Mouse (Mus musculus) stomach, postnatal 0 days (tissue): ENCODE data around the gene Khk. TPM values are rescaled to one million over a fixed set of nuclear protein-coding genes. Genes with fewer than 3 reads are reported as not detected.
A peak's percentile ranks its signal among the peaks of the same experiment; 100 is the strongest.

Experiments used
- ATAC-seq: fragments of 200-750 bp; cut with Nextera tagmentation; 2 replicates; pipeline ENCODE4 v1.8.0; 2017; ENCODE audit not compliant: low FRiP score, low TSS enrichment
- DNase-seq: peaks from one replicate; pipeline ENCODE4 v3.0.0-alpha.2; 2016; ENCODE audit warnings: low spot score
- H3K27ac ChIP-seq: fragments of 300-500 bp; sonication (generic); replicated peaks from 2 replicates; pipeline ENCODE4 v1.5.1; 2014; ENCODE audit warnings: mild to moderate bottlenecking, control low read depth
- H3K27me3 ChIP-seq: fragments of 300-500 bp; sonication (generic); 2 replicates; pipeline ENCODE4 v1.6.1; 2014; ENCODE audit warnings: low read length; ENCODE audit not compliant: control insufficient read depth, insufficient read depth
- H3K36me3 ChIP-seq: fragments of 300-500 bp; sonication (generic); 2 replicates; pipeline ENCODE4 v1.6.1; 2014; ENCODE audit warnings: low read length, mixed read lengths; ENCODE audit not compliant: control insufficient read depth, insufficient read depth
- H3K4me1 ChIP-seq: fragments of 300-500 bp; sonication (generic); replicated peaks from 2 replicates; pipeline ENCODE4 v1.6.1; 2014; ENCODE audit warnings: antibody characterized with exemption; ENCODE audit not compliant: control insufficient read depth, insufficient read depth
- H3K4me2 ChIP-seq: fragments of 300-500 bp; sonication (generic); replicated peaks from 2 replicates; pipeline ENCODE4 v1.6.1; 2014; ENCODE audit warnings: low read depth, mild to moderate bottlenecking, control low read depth, moderate library complexity
- H3K4me3 ChIP-seq: fragments of 300-500 bp; sonication (generic); 2 replicates; pipeline ENCODE4 v1.5.1; 2014; ENCODE audit warnings: low read depth, low read length, control low read depth
- H3K9ac ChIP-seq: fragments of 300-500 bp; sonication (generic); 2 replicates; pipeline ENCODE4 v1.6.1; 2014; ENCODE audit warnings: mild to moderate bottlenecking, low read length, control low read depth, mixed read lengths
- H3K9me3 ChIP-seq: fragments of 300-500 bp; sonication (generic); 2 replicates; pipeline ENCODE4 v1.6.1; 2016; ENCODE audit warnings: low read length; ENCODE audit not compliant: control insufficient read depth
- CTCF ChIP-seq: IDR thresholded peaks from 2 replicates; pipeline ENCODE4 v1.5.1; 2016; ENCODE audit warnings: antibody characterized with exemption, low read depth, mild to moderate bottlenecking, moderate library complexity
- EP300 ChIP-seq: optimal IDR thresholded peaks from 2 replicates; pipeline ENCODE3; 2016; ENCODE audit warnings: antibody characterized with exemption
- WGBS: fragments of 180-500 bp; shearing (Covaris S2); extraction: QIAGEN DNeasy Blood & Tissue Kit; methylation state at CpG from one replicate; pipeline ENCODE4 v1.1.7; 2014; 5-methylcytosine and 5-hydroxymethylcytosine counted together
- polyA plus RNA-seq: library from polyadenylated mRNA; unstranded; fragments of >200 nt; fragmentation: Nextera tagmentation; extraction: Ambion mirVana; gene quantifications from 2 replicates; pipeline ENCODE4 v1.2.1, GENCODE M21; 2015

The Khk gene
- polyA plus RNA-seq, 1 experiment from 2014 or later: 28.4 TPM

DNA sequence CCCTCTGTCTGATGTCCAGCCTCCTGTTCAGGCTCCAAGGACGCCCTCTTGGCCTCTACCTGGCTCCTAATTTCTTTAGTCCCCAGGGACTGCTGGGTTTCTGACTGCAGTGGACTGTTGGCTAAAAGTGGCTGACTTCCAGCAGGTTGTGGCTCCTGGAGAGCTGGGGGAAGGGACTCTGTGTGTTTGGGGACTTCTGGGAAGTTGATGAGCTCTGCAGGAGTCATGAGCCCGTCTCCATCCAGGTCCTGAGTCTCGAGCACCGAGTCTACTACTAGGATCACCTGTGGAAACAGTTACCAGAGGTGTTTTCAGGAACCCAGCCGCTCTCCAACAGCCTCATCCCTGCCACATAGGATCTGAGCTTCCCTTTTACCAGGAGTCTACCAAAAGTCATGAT is 12.5 kb downstream of the Khk start:
- ATAC-seq: no peak
- H3K36me3 ChIP-seq: no peaks in the 10 kb centered on the region
- no peak overlapping the region for H3K4me2 ChIP-seq
- H3K9ac ChIP-seq: no peak overlapping the region
- no peak overlapping the region for H3K27ac ChIP-seq
- no peak overlapping the region for H3K4me3 ChIP-seq
- H3K4me1 ChIP-seq: no peaks in the 10 kb centered on the region
- H3K9me3 ChIP-seq: no peaks in the 10 kb centered on the region
- TF ChIP-seq EP300 (no peak), CTCF (no peak)
- no peak for DNase-seq
- WGBS: 71% methylated on average over 5 of the region's 5 CpGs
- no peaks in the 10 kb centered on the region for H3K27me3 ChIP-seq

GRCm38 (mm10) chr5:30934725-30935461 is 13.7 kb downstream of the Khk start:
- no peak overlapping the region for H3K27ac ChIP-seq
- no peak overlapping the region for H3K4me2 ChIP-seq
- no peaks in the 10 kb centered on the region for H3K27me3 ChIP-seq
- DNase-seq: no peak
- H3K4me1 ChIP-seq: no peaks in the 10 kb centered on the region
- no peak for TF ChIP-seq EP300
- TF ChIP-seq CTCF: peak; percentile 51
- H3K9me3 ChIP-seq: no peaks in the 10 kb centered on the region
- WGBS: 90% methylated on average over 5 of the region's 5 CpGs
- ATAC-seq: no peak
- H3K4me3 ChIP-seq: no peak overlapping the region
- no peaks in the 10 kb centered on the region for H3K36me3 ChIP-seq
- H3K9ac ChIP-seq: no peak overlapping the region

GRCm38 (mm10) chr5:30943004-30943403 is 21.8 kb downstream of the Khk start:
- 95% methylated on average over 2 of the region's 2 CpGs for WGBS
- Histone ChIP-seq H3K9me3 (no peaks in the 10 kb centered on the region), H3K9ac (no peak overlapping the region), H3K4me1 (no peaks in the 10 kb centered on the region), H3K4me2 (no peak overlapping the region), H3K36me3 (no peaks in the 10 kb centered on the region), H3K27ac (no peak overlapping the region), H3K27me3 (no peaks in the 10 kb centered on the region), H3K4me3 (no peak overlapping the region)
- TF ChIP-seq CTCF (peak; percentile 63), EP300 (no peak)
- DNase-seq (peak; percentile 15), ATAC-seq (no peak)

GRCm38 (mm10) chr5:30944344-30944743 is 23.1 kb downstream of the Khk start:
- Histone ChIP-seq H3K4me3 (no peak overlapping the region), H3K9me3 (no peaks in the 10 kb centered on the region), H3K36me3 (no peaks in the 10 kb centered on the region), H3K4me1 (no peaks in the 10 kb centered on the region), H3K4me2 (no peak overlapping the region; the same call in 1 of the 2 replicates), H3K9ac (no peak overlapping the region), H3K27ac (no peak overlapping the region), H3K27me3 (no peaks in the 10 kb centered on the region)
- ATAC-seq (no peak), DNase-seq (no peak)
- no peak for TF ChIP-seq EP300
- no peak for TF ChIP-seq CTCF
- 90% methylated on average over 6 of the region's 6 CpGs for WGBS

GRCm38 (mm10) chr5:30944956-30945781 is 23.9 kb downstream of the Khk start, which contains the start of gene Cgref1:
Gene Cgref1, minus strand, starts transcription at chr5:30945591.
- H3K4me3 ChIP-seq: peak within 1 kb of the TSS; percentile 39
- no peaks in the 10 kb centered on the region for H3K9me3 ChIP-seq
- 0 out of 2 replicates have a peak within 1 kb of the TSS, but pooled peaks have one; percentile 4 for H3K27ac ChIP-seq
- H3K36me3 ChIP-seq: no peaks in the 10 kb centered on the region
- H3K27me3 ChIP-seq: no peaks in the 10 kb centered on the region
- H3K4me1 ChIP-seq: no peaks in the 10 kb centered on the region
- H3K4me2 ChIP-seq: peak within 1 kb of the TSS; percentile 70
- H3K9ac ChIP-seq: peak within 1 kb of the TSS; percentile 53
- WGBS: 5% methylated on average over 43 of the region's 44 CpGs
- DNase-seq (peak; percentile 92), ATAC-seq (peak; percentile 89)
- TF ChIP-seq CTCF (peak; percentile 71), EP300 (no peak)
